Mouse (Mus musculus) forebrain, embryonic 15.5 days (tissue): ENCODE results near the gene Rbm39. TPM values are rescaled to one million over a fixed set of nuclear protein-coding genes. Genes with fewer than 3 reads are reported as not detected.
A peak's percentile ranks its signal among the peaks of the same experiment; 100 is the strongest.

Experiments
- ATAC-seq: fragments of 200-750 bp; cut with Nextera tagmentation; replicated peaks from 2 replicates; pipeline ENCODE4 v1.8.0; 2017; ENCODE audit warnings: mild to moderate bottlenecking, moderate TSS enrichment, moderate library complexity
- H3K27ac ChIP-seq: fragments of 300-500 bp; sonication (generic); replicated peaks from 2 replicates; pipeline ENCODE4 v1.5.1; 2015; ENCODE audit warnings: mild to moderate bottlenecking, inconsistent platforms
- H3K27me3 ChIP-seq: fragments of 300-500 bp; sonication (generic); 2 replicates; pipeline ENCODE4 v1.6.1; 2015; ENCODE audit warnings: inconsistent platforms
- H3K36me3 ChIP-seq: fragments of 300-500 bp; sonication (generic); 2 replicates; pipeline ENCODE4 v1.6.1; 2015; ENCODE audit warnings: mild to moderate bottlenecking, inconsistent platforms
- H3K4me1 ChIP-seq: fragments of 300-500 bp; sonication (generic); 2 replicates; pipeline ENCODE4 v1.6.1; 2015; ENCODE audit warnings: inconsistent platforms
- H3K4me2 ChIP-seq: fragments of 300-500 bp; sonication (generic); replicated peaks from 2 replicates; pipeline ENCODE4 v1.6.1; 2015; ENCODE audit warnings: mild to moderate bottlenecking, inconsistent platforms
- H3K4me3 ChIP-seq: fragments of 300-500 bp; sonication (generic); 2 replicates; pipeline ENCODE4 v1.5.1; 2015; ENCODE audit warnings: mild to moderate bottlenecking, inconsistent platforms
- H3K9ac ChIP-seq: fragments of 300-500 bp; sonication (generic); replicated peaks from 2 replicates; pipeline ENCODE4 v1.6.1; 2015; ENCODE audit warnings: mild to moderate bottlenecking, inconsistent platforms
- H3K9me3 ChIP-seq: fragments of 300-500 bp; sonication (generic); 2 replicates; pipeline ENCODE4 v1.6.1; 2016; ENCODE audit warnings: inconsistent platforms
- WGBS: fragments of 180-500 bp; shearing (Covaris S2); methylation state at CpG from one replicate; pipeline ENCODE4 v1.1.7; 2015; ENCODE audit warnings: mixed read lengths; 5-methylcytosine and 5-hydroxymethylcytosine counted together
- polyA plus RNA-seq: library from polyadenylated mRNA; unstranded; fragments of >200 nt; fragmentation: Nextera tagmentation; extraction: Ambion mirVana; gene quantifications from 2 replicates; pipeline ENCODE4 v1.2.1, GENCODE M21; 2015

Gene Rbm39
- polyA plus RNA-seq, 1 experiment from 2014 or later, result 585 TPM

DNA sequence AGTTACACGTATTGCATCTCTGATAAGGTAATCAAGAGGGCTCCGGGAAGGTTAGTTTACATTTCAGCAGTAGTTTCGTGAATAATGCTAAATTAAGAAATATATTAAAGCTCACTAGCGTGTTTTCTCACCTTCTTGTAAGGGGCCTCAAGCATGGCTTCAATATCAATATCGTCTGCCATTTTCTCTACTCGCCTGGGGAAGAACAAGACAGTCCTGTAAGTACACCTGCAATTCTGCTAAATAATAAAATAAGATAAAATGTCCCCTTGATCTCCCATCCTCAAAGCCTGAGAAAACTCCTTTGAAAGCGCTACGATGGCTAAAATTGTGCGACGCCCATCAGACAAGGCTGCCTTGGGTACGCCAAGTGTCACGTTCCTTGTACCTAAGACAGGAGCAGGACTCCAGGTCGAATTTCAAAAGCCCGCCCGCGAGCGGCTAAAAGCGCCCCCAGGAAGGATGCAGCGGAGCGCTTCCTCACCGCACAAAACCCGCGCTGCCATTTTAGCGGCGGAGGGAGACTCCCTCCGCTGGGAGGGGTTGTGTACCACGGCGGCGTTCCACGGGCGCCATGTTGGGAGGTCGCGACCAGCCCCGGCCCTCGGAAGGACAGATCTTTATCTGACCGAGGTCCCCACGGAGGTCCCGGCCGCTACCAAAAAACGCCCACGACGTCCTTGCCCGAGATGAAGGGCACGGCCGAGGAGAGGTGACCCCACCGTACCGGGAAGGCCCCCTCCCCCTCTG, 817 bp downstream of the Rbm39 start:
- Histone ChIP-seq H3K9me3 (no peaks in the 10 kb centered on the region), H3K4me2 (peak overlapping the region; percentile 80), H3K4me1 (peaks cover 45% of the 10 kb centered on the region), H3K27ac (peak overlapping the region; percentile 99), H3K4me3 (peak overlapping the region; percentile 97), H3K27me3 (no peaks in the 10 kb centered on the region), H3K36me3 (peaks cover 29% of the 10 kb centered on the region), H3K9ac (peak overlapping the region; percentile 100)
- WGBS, result 2% methylated on average over 47 of the region's 47 CpGs
- ATAC-seq, result peak; percentile 49

DNA sequence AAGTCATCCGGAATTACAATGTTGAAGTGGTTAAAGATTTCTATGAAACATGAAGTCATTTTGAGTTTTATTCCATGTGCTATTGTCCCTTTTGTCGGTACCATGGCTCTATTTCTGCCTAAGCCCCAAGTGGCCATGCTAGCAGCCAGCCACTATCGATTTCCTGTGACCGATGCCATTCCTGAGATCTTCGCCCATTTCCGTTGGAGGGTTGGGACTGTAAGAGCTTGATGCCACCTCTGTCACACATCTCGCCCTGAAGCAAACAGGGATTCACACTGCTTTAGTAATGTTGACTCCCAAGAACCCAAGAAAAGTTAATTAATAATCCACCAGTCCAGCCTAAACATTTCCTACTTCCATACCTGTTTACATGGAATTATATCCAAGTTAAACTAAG, 2.4 kb downstream of the Rbm39 start:
- WGBS, result 82% methylated on average over 7 of the region's 7 CpGs
- Histone ChIP-seq H3K4me3 (peak overlapping the region; percentile 25; the same call in 1 of the 2 replicates), H3K4me1 (peaks cover 49% of the 10 kb centered on the region), H3K27ac (no peak overlapping the region), H3K36me3 (peaks cover 41% of the 10 kb centered on the region), H3K9ac (no peak overlapping the region), H3K9me3 (no peaks in the 10 kb centered on the region), H3K27me3 (no peaks in the 10 kb centered on the region), H3K4me2 (peak overlapping the region; percentile 80)
- no peak for ATAC-seq

DNA sequence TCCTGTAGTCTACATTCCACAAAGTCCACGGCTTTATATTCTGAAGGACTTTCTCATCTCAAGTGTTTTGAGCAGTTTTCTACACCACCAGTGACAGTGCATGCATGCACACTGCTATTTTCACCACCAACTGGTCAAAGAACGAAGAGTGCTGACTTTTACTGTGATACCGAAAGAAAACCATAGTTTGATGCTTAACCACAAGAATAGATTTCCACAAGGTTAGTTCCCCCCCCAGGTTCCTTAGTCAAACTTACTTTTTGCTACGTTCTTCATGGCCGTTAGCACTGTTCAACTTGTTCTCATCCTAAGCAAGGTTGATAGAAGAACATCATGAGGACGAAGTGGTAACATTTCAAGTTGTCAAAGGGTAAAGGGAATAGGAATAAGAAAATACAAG, 3.0 kb downstream of the Rbm39 start:
- Histone ChIP-seq H3K4me2 (no peak overlapping the region), H3K4me3 (no peak overlapping the region), H3K27ac (no peak overlapping the region), H3K4me1 (peaks cover 49% of the 10 kb centered on the region), H3K9ac (no peak overlapping the region), H3K9me3 (no peaks in the 10 kb centered on the region), H3K27me3 (no peaks in the 10 kb centered on the region), H3K36me3 (peaks cover 47% of the 10 kb centered on the region)
- ATAC-seq, result no peak
- WGBS, result 87% methylated on average over 6 of the region's 6 CpGs

DNA sequence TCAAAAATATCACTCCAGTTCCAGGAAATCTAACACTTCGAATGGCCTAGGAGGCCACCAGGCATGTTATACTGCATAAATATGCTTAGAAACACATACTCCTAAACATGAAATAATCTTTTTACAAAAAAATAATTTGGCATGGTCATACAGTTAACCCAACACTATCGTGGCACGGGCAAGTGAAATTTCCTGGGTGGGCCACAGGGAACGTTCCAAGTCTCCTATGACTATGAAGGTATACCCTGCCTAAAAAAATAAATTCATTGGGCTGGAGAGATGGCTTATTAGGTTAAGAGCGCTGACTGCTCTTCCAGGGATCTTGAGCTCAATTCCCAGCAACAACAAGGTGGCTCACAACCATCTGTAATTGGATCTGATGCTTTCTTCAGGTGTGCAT, 13.5 kb downstream of the Rbm39 start:
- Histone ChIP-seq H3K9me3 (no peaks in the 10 kb centered on the region), H3K4me1 (no peaks in the 10 kb centered on the region), H3K27me3 (no peaks in the 10 kb centered on the region), H3K27ac (no peak overlapping the region), H3K9ac (no peak overlapping the region), H3K4me2 (no peak overlapping the region), H3K36me3 (peaks cover 87% of the 10 kb centered on the region), H3K4me3 (no peak overlapping the region)
- 96% methylated on average over 5 of the region's 5 CpGs for WGBS
- ATAC-seq, result no peak

DNA sequence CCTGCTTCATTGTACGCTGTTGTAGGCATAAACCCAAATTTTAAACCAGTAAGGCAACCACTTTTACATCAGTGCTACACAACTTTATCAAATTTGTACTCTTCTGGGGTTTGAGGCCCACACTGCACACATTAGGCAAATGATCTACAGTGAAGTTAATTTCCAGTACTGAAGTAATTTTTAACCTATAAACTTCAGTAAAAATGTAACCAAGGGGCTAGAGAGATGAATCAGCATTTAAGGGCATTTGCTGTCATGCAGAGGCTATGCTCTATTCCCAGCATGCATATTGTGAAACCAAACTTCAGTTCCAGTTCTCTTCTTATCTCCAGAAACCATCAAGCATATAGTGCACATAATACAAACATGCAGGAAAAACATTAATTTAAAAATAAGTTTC, 14.6 kb downstream of the Rbm39 start:
- H3K27ac ChIP-seq, result no peak overlapping the region
- H3K4me1 ChIP-seq, result no peaks in the 10 kb centered on the region
- H3K36me3 ChIP-seq, result peaks cover 83% of the 10 kb centered on the region
- H3K27me3 ChIP-seq, result no peaks in the 10 kb centered on the region
- no peak overlapping the region for H3K4me2 ChIP-seq
- no peak for ATAC-seq
- no peaks in the 10 kb centered on the region for H3K9me3 ChIP-seq
- WGBS, result 98% methylated on average over 1 of the region's 1 CpGs
- H3K9ac ChIP-seq, result no peak overlapping the region
- H3K4me3 ChIP-seq, result no peak overlapping the region

DNA sequence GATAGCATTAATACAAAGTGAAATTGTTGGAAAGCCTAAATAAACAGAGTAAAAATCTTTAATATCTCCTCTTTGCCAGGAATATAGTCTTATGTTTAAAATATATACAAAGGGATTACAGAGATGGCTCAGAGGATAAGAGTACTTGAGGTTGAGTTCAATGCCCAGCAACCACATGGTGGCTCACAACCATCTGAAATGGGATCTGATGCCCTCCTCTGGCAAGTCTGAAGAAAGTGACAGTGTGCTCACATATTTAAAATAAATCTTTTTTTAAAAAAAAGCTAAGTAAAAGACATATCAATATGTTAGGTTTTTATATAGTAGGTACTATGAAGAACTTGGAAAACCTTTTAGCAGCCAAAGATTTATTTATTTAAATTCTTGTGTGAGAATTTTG, 28.5 kb downstream of the Rbm39 start:
- no peak overlapping the region for H3K9ac ChIP-seq
- H3K27ac ChIP-seq, result no peak overlapping the region
- H3K27me3 ChIP-seq, result no peaks in the 10 kb centered on the region
- H3K36me3 ChIP-seq, result peaks cover 73% of the 10 kb centered on the region
- no peaks in the 10 kb centered on the region for H3K9me3 ChIP-seq
- peaks cover 3% of the 10 kb centered on the region; the same call in 1 of the 2 replicates for H3K4me1 ChIP-seq
- no peak overlapping the region for H3K4me2 ChIP-seq
- no peak overlapping the region for H3K4me3 ChIP-seq
- no peak for ATAC-seq

DNA sequence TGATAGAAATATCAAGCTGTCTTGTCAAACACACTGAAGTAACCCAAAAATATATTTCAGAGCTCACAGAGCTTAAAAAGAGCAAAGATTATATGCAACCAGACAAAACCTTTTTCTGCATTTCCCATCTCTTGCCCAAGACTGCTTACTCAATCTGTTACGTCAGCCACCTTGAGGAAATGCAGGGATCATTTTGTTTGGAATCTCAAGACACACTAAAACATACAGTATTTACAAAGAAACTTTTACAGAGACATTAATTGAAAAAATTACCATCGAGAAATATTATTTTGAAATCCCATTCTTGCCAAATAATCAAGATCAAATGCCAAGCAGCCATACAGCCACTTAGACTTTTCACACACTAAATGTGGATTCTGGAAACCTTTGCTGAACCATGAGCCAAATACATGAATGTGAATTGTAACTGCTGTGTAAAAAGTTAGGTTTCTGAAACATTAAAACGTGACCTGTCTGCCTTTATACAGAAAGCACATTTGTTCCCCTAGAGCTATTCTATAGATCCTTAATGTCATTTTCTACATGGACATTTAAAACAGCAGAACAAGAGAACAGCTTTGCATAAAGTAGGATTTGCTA, 32.6 kb downstream of the Rbm39 start:
- no peaks in the 10 kb centered on the region for H3K9me3 ChIP-seq
- no peak overlapping the region for H3K27ac ChIP-seq
- H3K4me2 ChIP-seq, result no peak overlapping the region
- peaks cover 21% of the 10 kb centered on the region for H3K4me1 ChIP-seq
- H3K9ac ChIP-seq, result no peak overlapping the region
- no peak overlapping the region for H3K4me3 ChIP-seq
- 84% methylated on average over 3 of the region's 3 CpGs for WGBS
- H3K36me3 ChIP-seq, result peaks cover 52% of the 10 kb centered on the region
- no peak for ATAC-seq
- H3K27me3 ChIP-seq, result no peaks in the 10 kb centered on the region

DNA sequence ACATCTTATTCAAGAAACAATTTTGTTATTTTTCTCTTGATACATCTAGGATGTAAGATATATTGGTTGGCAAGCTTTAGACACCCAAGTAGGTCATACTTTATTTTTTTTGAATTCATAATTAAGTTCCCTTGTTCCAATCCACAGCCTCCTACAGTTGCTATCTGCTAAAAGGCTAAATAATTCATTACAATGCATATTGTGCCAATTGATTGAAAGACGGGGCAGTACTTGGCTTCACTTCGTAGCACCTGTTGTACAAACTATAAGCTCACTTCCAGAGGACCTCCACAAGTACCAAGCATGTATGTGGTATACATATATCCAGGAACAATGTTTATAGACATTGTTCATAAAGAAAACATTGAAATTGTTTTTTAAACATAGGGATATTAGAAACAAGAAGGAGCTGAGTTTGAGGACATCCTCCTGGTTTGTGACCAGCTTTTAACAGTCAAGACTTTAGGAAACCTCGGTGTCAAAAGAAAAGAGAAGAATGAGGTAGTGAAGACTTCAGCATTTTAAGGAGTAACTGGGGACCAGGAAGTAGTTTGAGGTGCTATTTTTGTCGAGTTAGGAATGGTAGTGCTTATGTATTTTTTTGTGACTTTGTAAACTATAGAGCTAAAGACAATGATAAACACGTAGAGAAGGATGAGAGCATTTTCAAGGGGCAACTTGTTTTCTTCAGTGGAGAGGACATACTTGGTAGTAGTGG, 33.6 kb downstream of the Rbm39 start:
- no peak overlapping the region for H3K27ac ChIP-seq
- no peaks in the 10 kb centered on the region for H3K9me3 ChIP-seq
- ATAC-seq, result no peak
- H3K9ac ChIP-seq, result no peak overlapping the region
- WGBS, result 65% methylated on average over 5 of the region's 5 CpGs
- no peak overlapping the region for H3K4me3 ChIP-seq
- peaks cover 21% of the 10 kb centered on the region for H3K4me1 ChIP-seq
- peaks cover 46% of the 10 kb centered on the region for H3K36me3 ChIP-seq
- H3K27me3 ChIP-seq, result no peaks in the 10 kb centered on the region
- no peak overlapping the region for H3K4me2 ChIP-seq

DNA sequence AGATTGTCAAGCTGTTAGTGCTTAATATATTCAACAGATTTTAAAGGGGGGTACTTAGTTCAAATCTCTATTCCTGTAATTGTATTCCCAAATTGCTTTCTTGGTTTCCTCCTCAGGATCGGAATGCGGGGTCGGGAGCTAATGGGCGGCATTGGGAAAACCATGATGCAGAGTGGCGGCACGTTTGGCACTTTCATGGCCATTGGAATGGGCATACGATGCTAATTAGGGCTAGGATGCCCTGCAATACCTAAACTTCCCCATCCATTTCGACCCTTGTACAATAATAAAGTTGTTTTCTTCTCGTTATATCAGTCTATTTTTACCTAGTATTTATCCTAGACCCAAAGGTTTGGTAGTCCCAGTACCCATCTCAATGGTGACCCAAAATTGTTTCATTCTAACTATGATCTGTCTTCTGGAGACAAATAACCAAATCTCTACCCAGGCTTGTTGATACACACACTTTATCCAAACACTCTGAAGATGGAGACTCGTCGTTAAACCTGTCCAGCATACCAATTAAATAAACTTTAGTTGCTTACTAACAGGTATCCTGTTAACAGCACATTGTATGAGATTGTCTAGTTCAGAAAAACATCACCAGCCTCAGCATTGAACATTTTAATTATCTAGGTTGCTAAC, 34.4 kb downstream of the Rbm39 start:
- H3K4me3 ChIP-seq, result peak overlapping the region; percentile 86; the same call in 1 of the 2 replicates
- 0 out of 2 replicates have a peak overlapping the region, but pooled peaks have one; percentile 71 for H3K4me2 ChIP-seq
- no peak overlapping the region for H3K9ac ChIP-seq
- H3K36me3 ChIP-seq, result peaks cover 42% of the 10 kb centered on the region
- peaks cover 21% of the 10 kb centered on the region for H3K4me1 ChIP-seq
- H3K9me3 ChIP-seq, result no peaks in the 10 kb centered on the region
- no peaks in the 10 kb centered on the region for H3K27me3 ChIP-seq
- H3K27ac ChIP-seq, result no peak overlapping the region
- WGBS, result 61% methylated on average over 11 of the region's 11 CpGs
- ATAC-seq, result no peak

DNA sequence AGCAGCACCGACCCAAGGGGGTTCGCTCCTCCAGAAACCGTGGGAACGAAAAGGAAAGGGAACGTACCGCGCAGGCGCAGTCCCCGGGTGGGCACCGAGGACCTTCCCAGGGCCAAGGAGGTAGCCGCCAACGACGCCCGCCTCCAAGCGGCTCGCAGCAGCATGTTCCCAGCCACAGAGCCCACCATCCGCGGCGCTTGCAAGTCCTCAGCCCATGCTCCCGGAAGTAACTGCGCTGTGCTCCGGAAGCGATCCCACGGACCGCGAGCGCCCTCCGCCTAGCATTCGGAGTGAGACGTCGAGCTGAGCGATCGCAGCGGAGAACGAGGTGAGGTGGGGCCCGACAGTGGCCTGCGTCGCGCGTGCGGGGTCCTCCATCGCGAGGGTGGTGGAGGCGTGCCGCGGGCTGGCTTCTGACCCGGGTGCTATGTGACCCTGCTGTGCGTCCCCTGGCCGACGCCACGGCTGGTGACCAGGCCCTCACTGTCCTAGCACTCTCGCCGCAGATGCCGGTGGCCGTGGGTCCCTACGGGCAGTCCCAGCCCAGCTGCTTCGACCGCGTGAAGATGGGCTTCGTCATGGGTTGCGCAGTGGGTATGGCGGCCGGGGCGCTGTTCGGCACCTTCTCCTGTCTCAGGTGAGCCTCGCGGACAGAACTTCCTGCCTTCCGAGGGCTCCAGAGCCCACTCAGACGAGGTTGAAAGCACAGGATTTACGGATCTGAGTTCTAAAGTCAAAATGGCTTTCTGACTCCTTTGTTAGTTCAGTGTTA, 35.9 kb downstream of the Rbm39 start, which contains the start of the genes Romo1 and Nfs1:
Romo1 (plus strand) TSS at position 87 of the 772 bp plus-strand sequence.
Nfs1 (minus strand) TSS at position 234 of the 772 bp plus-strand sequence.
- H3K9ac ChIP-seq, result peak within 1 kb of the TSS; percentile 79
- H3K27me3 ChIP-seq, result no peaks in the 10 kb centered on the region
- peaks cover 30% of the 10 kb centered on the region for H3K36me3 ChIP-seq
- no peaks in the 10 kb centered on the region for H3K9me3 ChIP-seq
- peaks cover 21% of the 10 kb centered on the region for H3K4me1 ChIP-seq
- peak; percentile 99 for ATAC-seq
- peak within 1 kb of the TSS; percentile 94 for H3K27ac ChIP-seq
- peak within 1 kb of the TSS; percentile 71 for H3K4me2 ChIP-seq
- WGBS, result under 1% methylated on average over 68 of the region's 70 CpGs
- peak within 1 kb of the TSS; percentile 86 for H3K4me3 ChIP-seq

DNA sequence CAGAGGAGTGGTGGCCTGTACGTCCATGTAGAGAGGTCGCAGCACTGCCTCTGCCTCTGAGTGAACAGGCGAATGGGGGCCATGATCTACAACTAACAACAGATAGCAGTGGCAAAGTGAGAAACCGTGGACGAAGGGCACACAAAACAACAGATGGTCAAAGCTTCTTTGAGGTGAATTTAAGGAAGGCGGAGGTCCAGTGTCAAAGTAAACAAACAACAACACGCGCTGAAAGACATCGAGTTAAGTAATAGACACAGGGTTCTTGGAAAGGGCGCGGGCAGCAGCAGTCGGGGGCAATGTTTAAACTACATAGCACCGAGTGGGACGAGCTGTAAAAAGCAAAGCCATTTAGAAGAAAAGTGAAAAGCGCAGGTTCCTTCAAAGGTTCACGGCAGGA, 36.7 kb downstream of the Rbm39 start:
- H3K9me3 ChIP-seq, result no peaks in the 10 kb centered on the region
- H3K4me2 ChIP-seq, result peak overlapping the region; percentile 71
- peak overlapping the region; percentile 79 for H3K9ac ChIP-seq
- H3K4me3 ChIP-seq, result peak overlapping the region; percentile 86
- H3K27ac ChIP-seq, result peak overlapping the region; percentile 94
- ATAC-seq, result no peak
- H3K36me3 ChIP-seq, result peaks cover 23% of the 10 kb centered on the region
- peaks cover 21% of the 10 kb centered on the region for H3K4me1 ChIP-seq
- WGBS, result 2% methylated on average over 16 of the region's 16 CpGs
- no peaks in the 10 kb centered on the region for H3K27me3 ChIP-seq
